Mouse (Mus musculus): ENCODE data around the gene Brd1.

DNA sequence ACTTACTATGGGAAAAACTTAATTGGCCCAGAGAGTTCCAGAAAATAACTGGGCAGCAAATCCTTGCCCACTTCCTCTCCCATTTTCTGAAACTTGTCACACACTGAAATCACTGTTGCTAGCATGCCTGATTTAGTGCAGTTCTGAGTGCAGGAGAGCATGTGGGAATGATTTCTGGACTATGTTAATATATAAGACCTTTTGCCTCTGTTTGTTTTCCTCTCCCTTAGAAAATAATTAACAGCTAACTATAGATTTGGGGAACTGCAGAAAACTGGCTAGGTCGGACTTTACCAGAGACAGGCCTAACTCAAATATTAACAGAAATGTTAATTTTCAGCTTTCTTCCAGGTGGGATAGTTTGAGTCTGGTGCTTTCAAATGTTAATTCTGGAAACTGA is 34.5 kb upstream of the Brd1 start:
- no peak for TF ChIP-seq CTCF (IDR thresholded peaks at IDR 0.05; ENCODE audit: low read depth, low read length)
- TF ChIP-seq POLR2A (IDR thresholded peaks at IDR 0.05; ENCODE audit: insufficient read depth, low read length), result no peak
